Mouse (Mus musculus) left cerebral cortex, postnatal 4 days (tissue): ENCODE measurements around the gene Mus81. TPM values are rescaled to one million over a fixed set of nuclear protein-coding genes. Genes with fewer than 3 reads are reported as not detected.

ENCODE experiments used
- DNase-seq: peaks from one replicate; pipeline ENCODE4 v3.0.0-alpha.2; 2022
- intact Hi-C: fragments of 180-260 bp; cut with DNase I; formaldehyde crosslinking; loops from one replicate; pipeline ENCODE4 v1.15.1; 2025
- total RNA-seq, 2 experiments: library from RNA; stranded (reverse); gene quantifications; 2 replicates each; pipeline ENCODE4 v1.2.3; 2021

Mus81 gene
- total RNA-seq, 2 experiments from 2014 or later: 40.2 to 43.7 TPM

- peak; percentile 80 for DNase-seq
- intact Hi-C loops: no loop called here
These were observed 14.5 kb downstream of the Mus81 start, which contains the start of gene Efemp2 for GRCm38 (mm10) chr19:5473720-5474119. Gene Efemp2, plus strand, starts transcription at chr19:5473954.

- intact Hi-C loops: no loop called here
- DNase-seq: no peak
These were observed 15.3 kb downstream of the Mus81 start for GRCm38 (mm10) chr19:5472857-5473256.

- intact Hi-C loops: no loop called here
- DNase-seq: no peak
These were observed 16.4 kb downstream of the Mus81 start for GRCm38 (mm10) chr19:5471846-5472245.

GRCm38 (mm10) chr19:5468374-5468773 lies 19.8 kb downstream of the Mus81 start, which contains the start of gene Ctsw:
Gene Ctsw, minus strand, starts transcription at chr19:5468507.
- intact Hi-C loops: no loop called here
- DNase-seq: no peak

- DNase-seq: no peak
- intact Hi-C loops: no loop called here
These were observed 21.2 kb downstream of the Mus81 start for GRCm38 (mm10) chr19:5466916-5467500.

- DNase-seq: no peak
- intact Hi-C loops: no loop called here
These were observed 23.2 kb downstream of the Mus81 start for GRCm38 (mm10) chr19:5465037-5465436.

- intact Hi-C loops: no loop called here
- peak; percentile 79 for DNase-seq
These were observed 24.2 kb downstream of the Mus81 start for GRCm38 (mm10) chr19:5463791-5464562.

GRCm38 (mm10) chr19:5463212-5463611 lies 25.0 kb downstream of the Mus81 start:
- intact Hi-C loops: no loop called here
- DNase-seq: no peak

GRCm38 (mm10) chr19:5461411-5461810 lies 26.8 kb downstream of the Mus81 start:
- no peak for DNase-seq
- intact Hi-C loops: no loop called here

- peak; percentile 87 for DNase-seq
- intact Hi-C loops: no loop called here
These were observed 27.7 kb downstream of the Mus81 start, which contains the start of gene Fibp for GRCm38 (mm10) chr19:5460465-5460911. Gene Fibp, plus strand, starts transcription at chr19:5460615.

GRCm38 (mm10) chr19:5459896-5460295 lies 28.3 kb downstream of the Mus81 start:
- intact Hi-C loops: no loop called here
- no peak for DNase-seq

- DNase-seq: no peak
- intact Hi-C loops: no loop called here
These were observed 29.2 kb downstream of the Mus81 start for GRCm38 (mm10) chr19:5459019-5459418.

GRCm38 (mm10) chr19:5457746-5458442 lies 30.3 kb downstream of the Mus81 start, which contains the start of gene Ccdc85b:
Gene Ccdc85b, minus strand, starts transcription at chr19:5457894.
- peak; percentile 32 for DNase-seq
- intact Hi-C loops: no loop called here

- intact Hi-C loops: no loop called here
- DNase-seq: peak; percentile 97
These were observed 31.1 kb downstream of the Mus81 start for GRCm38 (mm10) chr19:5456922-5457745.

GRCm38 (mm10) chr19:5456241-5456921 lies 31.8 kb downstream of the Mus81 start:
- intact Hi-C loops: no loop called here

GRCm38 (mm10) chr19:5455568-5455967 lies 32.6 kb downstream of the Mus81 start:
- no peak for DNase-seq
- intact Hi-C loops: no loop called here

More at GRCm38 (mm10) chr19:5456241-5456921, 31.8 kb downstream of the Mus81 start:
- DNase-seq: no peak

- no peak for DNase-seq
- intact Hi-C loops: no loop called here
These were observed 33.2 kb downstream of the Mus81 start for GRCm38 (mm10) chr19:5455037-5455436.

- intact Hi-C loops: no loop called here
- no peak for DNase-seq
These were observed 36.4 kb downstream of the Mus81 start for GRCm38 (mm10) chr19:5451766-5452165.

GRCm38 (mm10) chr19:5449673-5450072 lies 38.5 kb downstream of the Mus81 start:
- intact Hi-C loops: no loop called here
- DNase-seq: no peak
